Mouse (Mus musculus) retina, adult 2 months (tissue): ENCODE measurements at regions not wholly inside any gene's neighbourhood (a gene's known extent, or its start where the extent isn't known, plus 50 kb on each side); places are given as distances from the start of the nearest gene placed in this dataset.

ENCODE experiments used
- DNase-seq: peaks from one replicate; pipeline ENCODE4 v3.0.0-alpha.2; 2012; ENCODE audit warnings: low read depth, low spot score

DNA sequence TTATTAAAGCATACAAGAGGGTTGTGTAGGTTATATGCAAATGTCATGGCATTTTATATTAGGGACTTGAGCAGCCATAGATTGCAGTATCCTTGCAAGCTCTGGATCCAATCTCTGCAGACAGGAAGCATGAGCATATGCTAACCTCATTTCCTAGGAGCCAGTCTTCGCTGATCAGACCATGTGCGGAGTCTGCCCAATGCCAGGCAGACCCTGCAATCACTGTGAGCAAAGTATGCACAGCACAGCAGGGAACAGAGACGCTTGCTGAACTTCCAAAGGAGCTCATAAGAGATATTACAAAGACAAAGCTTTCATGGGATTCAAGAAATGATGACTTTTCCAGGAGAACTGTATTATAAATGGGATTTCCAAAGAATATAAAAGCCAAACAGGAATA, 65.2 kb upstream of the Fbxl4 start:
- DNase-seq, result no peak

DNA sequence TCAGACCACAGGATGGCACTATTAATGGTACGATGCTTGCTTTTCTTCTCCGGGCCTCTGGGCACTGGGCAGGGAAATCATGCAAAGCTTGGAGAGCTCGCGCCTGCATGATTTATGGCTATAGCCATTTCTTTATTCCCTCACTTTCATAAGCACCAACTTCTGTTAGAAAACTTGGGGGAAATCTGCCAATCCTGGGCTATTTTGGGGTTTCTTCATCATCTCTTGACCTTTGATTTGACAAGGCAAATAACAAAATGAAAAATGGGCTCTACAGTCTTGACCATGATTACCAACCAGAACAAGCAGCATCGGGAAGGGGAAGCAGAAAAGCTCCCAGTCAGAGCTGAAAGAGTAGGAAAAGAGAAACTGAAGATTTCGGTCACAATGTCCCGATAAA, 57.1 kb upstream of the Fbxl4 start:
- DNase-seq, result no peak

DNA sequence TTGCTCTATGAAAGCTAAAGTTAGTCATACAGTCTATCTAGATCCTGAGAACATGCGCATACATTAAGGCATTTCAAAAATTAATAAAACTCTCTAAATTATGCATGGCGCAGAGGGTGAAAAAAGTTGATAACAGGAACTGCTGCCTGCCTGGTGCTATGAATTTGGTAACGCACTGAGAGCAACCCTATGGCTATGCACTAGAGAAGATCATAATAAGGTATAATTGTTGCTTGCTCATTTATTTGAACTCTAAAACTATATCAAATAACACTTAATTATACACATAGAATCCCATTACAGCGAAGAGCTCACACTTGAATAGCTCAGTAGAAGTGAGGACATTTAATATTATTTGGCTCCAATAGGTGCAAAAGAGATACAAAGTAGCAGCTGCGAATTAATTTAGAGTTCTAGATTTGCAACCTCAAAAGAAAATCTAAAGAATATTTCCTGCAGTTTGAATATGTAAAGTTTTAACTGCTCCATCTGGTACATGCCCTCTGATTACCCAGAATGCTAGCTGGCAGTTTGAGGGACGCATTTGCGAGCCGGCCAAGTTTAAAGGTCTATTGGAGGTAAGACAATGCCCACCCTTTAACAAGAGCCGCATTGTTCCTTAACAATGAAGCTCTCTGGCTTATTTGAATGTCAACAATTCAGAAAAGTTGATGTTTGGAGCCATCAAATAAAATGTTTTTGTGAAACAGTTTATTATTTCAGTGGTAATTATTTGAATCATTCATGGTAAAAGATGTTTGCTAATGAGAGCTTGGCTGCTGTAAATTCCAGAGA, 56.0 kb upstream of the Fbxl4 start:
- no peak for DNase-seq

DNA sequence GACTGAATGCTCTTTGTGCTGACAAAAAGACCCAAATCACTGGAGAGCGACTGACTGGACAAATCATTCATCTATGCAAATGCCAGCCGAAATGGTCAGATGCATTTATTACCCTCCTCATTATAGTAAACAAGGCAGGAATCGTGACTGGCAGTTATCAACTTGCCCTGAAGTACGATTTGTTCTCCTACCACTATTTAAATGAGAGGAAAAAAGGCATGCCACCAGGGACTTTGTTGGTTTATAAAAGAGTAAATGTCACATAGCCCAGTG, 55.5 kb upstream of the Fbxl4 start:
- DNase-seq, result no peak

DNA sequence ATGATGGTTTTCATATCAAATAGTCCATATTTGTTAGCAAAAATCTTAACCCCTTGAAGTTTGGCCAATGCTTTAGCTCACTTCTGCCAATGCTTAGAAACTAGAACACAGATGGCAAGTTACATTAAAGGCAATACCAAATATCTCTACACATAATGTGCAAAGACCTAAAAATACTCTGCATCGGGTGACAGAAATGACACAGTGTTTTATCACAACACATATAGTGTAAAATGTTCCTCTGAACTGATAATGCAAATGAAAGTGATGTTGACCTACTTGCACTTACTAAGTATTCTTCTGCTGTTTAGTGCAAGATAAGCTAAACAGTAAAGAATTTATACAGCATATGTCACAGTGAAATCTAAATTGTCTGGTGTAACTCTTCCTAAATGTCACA, 55.1 kb upstream of the Fbxl4 start:
- no peak for DNase-seq
